Mouse (Mus musculus): ENCODE measurements around the gene Mapk6. TPM values are rescaled to one million over a fixed set of nuclear protein-coding genes. Genes with fewer than 3 reads are reported as not detected.

Gene Mapk6
- polyA plus RNA-seq (2014; fragmentation: Illumina TruSeq; extraction: RNeasy Lipid Tissue Mini Kit (QIAGEN cat#74804); ENCODE audit: insufficient read depth, low read depth, low replicate concordance), result 10.1 TPM

DNA sequence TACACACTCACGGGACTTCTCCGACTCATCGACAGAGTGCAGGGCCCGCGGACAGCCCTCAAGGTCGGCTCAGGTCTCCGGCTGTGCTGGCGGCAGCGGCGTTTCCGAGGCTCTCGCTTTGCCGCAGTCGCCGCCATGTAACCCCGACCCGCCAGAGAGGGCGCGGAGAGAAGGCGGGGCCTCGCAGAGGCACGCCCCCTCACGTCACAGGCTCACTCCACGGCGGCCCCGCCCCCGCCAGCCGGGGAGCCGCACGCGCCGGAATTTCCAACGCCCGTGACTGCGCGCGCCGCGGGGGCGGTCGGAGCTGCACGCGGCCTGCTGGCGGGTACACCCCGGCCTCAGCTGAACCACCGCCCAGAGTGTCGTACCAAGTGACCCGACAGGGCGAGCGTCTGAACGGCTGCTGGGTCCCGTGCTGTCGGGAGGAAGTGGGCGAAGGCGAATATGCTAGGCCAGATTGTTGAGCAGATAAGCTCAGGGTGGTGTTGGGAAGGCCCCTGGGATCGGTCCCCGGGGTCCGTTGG, at the start of gene Mapk6:
TSS of gene Mapk6 (minus strand) at position 154 of the 527 bp plus-strand sequence.

DNA sequence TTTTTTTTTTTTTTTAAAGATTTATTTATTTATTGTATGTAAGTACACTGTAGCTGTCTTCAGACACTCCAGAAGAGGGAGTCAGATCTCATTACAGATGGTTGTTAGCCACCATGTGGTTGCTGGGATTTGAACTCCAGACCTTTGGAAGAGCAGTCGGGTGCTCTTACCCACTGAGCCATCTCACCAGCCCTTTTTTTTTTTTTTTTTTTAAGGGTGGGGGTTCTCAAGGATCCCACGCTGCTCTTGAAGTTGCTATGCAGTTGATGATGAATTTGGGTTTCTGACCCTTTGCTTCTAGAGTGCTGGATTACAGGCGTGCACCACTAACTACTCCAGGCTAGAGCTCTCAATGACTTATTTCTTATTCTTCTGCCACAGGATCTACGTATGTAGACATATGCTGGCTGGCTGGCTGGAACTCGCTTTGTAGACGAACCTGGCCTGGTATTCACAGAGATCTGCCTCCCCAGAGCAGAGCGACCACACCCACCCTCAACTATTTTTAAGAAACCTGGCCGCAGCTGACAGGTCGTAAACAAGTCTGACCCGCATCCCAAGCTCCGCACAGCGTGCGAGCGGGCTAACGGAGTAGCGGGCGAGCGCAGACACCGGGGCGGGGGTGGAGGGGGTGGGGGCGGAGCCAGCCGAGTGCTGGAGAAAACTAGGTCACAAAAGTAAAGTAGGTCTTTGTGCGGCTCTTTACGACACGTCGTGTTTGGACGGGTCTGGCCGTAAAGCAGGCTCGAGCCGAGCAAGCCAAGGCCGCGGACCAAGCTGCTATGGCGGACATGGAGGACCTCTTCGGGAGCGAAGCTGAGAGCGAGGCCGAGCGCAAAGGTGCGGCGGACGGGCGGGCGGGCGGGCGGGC, 31.2 kb upstream of the Mapk6 start, which contains the start of gene Leo1:
TSS of gene Leo1 (plus strand) at position 729 of the 871 bp plus-strand sequence.

GRCm38 (mm10) chr9:75347458-75347857, 62.3 kb downstream of the Mapk6 start, which contains the start of gene Bcl2l10:
TSS of gene Bcl2l10 (plus strand) at chr9:75347758.

Other genes with a start within 250 kb of the Mapk6 start
- gene Myo5c, start 178.0 kb downstream of the Mapk6 start, polyA plus RNA-seq (2014; fragmentation: Illumina TruSeq; extraction: RNeasy Lipid Tissue Mini Kit (QIAGEN cat#74804); ENCODE audit: insufficient read depth, low read depth, low replicate concordance), result 22.6 TPM
- 8.8 TPM for gene Gnb5, start 103.7 kb downstream of the Mapk6 start, polyA plus RNA-seq (2014; fragmentation: Illumina TruSeq; extraction: RNeasy Lipid Tissue Mini Kit (QIAGEN cat#74804); ENCODE audit: insufficient read depth, low read depth, low replicate concordance)
- not detected for gene Bcl2l10, start 62.2 kb downstream of the Mapk6 start, polyA plus RNA-seq (2014; fragmentation: Illumina TruSeq; extraction: RNeasy Lipid Tissue Mini Kit (QIAGEN cat#74804); ENCODE audit: insufficient read depth, low read depth, low replicate concordance)
- 13.8 TPM for gene Leo1, start 31.5 kb upstream of the Mapk6 start, polyA plus RNA-seq (2014; fragmentation: Illumina TruSeq; extraction: RNeasy Lipid Tissue Mini Kit (QIAGEN cat#74804); ENCODE audit: insufficient read depth, low read depth, low replicate concordance)
- gene Tmod3, start 149.7 kb upstream of the Mapk6 start, polyA plus RNA-seq (2014; fragmentation: Illumina TruSeq; extraction: RNeasy Lipid Tissue Mini Kit (QIAGEN cat#74804); ENCODE audit: insufficient read depth, low read depth, low replicate concordance), result 62.7 TPM
- 5.1 TPM for gene Tmod2, start 201.3 kb upstream of the Mapk6 start, polyA plus RNA-seq (2014; fragmentation: Illumina TruSeq; extraction: RNeasy Lipid Tissue Mini Kit (QIAGEN cat#74804); ENCODE audit: insufficient read depth, low read depth, low replicate concordance)
- 42.9 TPM for gene Lysmd2, start 215.7 kb upstream of the Mapk6 start, polyA plus RNA-seq (2014; fragmentation: Illumina TruSeq; extraction: RNeasy Lipid Tissue Mini Kit (QIAGEN cat#74804); ENCODE audit: insufficient read depth, low read depth, low replicate concordance)

Measured in lung, adult 10 weeks (tissue).